Mouse (Mus musculus) embryonic fibroblast, embryonic 13.5 days (primary cell): ENCODE results near the gene Nav3.

Source experiments
- CTCF ChIP-seq: IDR thresholded peaks from 2 replicates; pipeline ENCODE4 v1.5.1; 2011; ENCODE audit warnings: mild to moderate bottlenecking, control low read depth, low read length, moderate library complexity, borderline replicate concordance; ENCODE audit not compliant: insufficient read depth
- POLR2A ChIP-seq: IDR thresholded peaks from 2 replicates; pipeline ENCODE4 v1.6.1; 2011; ENCODE audit warnings: low read depth, mild to moderate bottlenecking, control low read depth, low read length, moderate library complexity

DNA sequence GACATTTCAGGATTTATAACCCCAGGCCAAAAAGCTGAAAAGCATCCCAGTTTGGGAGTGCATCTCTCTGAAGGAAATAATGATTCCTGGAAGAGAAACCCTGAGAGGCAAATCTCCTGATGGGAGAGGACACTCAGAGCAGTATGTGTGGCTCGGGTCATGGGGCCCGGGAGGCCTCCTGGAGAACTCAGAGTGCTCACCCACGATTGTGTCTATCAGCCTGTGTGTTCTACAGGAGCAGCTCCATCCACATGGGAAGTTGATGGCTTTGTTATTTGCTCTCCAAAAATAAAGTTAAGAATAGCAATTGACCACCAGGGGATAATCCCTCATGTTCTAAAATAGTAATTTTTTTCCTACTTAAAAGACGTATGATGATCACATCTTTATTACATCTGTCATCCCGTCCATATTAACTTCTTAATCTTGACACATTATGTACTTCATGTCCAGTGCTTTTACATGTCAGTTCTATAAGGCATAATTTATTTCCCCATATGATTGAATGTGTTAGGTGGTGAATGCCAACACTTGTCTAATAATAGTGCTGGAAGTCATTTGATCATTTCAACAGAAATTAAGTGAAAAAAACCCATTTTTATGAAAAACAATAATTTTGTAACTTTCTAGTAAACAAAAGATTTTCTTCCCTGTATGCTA, 581.2 kb downstream of the Nav3 start:
- TF ChIP-seq POLR2A = no peak
- no peak for TF ChIP-seq CTCF
